Mouse (Mus musculus) MEL (cell line): Measurements from ENCODE around the gene Stac2. TPM values are rescaled to one million over a fixed set of nuclear protein-coding genes. Genes with fewer than 3 reads are reported as not detected.

Experiments used
- DNase-seq: peaks from one replicate; pipeline ENCODE4 v3.0.0; 2011; ENCODE audit warnings: low read depth, low spot score
- H3K27ac ChIP-seq: 2 replicates; pipeline ENCODE4 v1.5.1; 2012; ENCODE audit warnings: low read depth, mild to moderate bottlenecking, control low read depth, low read length, moderate library complexity; ENCODE audit not compliant: control insufficient read depth
- H3K27me3 ChIP-seq, 2 experiments: fragments of 150-350 bp in 1 of 2; sonication (generic) in 1 of 2; 2 replicates each; pipeline ENCODE4 v1.6.1; 2012; ENCODE audit warnings: low read length in 2 of 2, mild to moderate bottlenecking in 2 of 2, improper control_type of control experiment in 1 of 2, moderate library complexity in 1 of 2; ENCODE audit not compliant: insufficient read depth in 2 of 2, control insufficient read depth in 1 of 2
- H3K36me3 ChIP-seq, 2 experiments: 2 replicates each; pipeline ENCODE4 v1.6.1; 2012 to 2014; ENCODE audit warnings: low read length in 2 of 2, improper control_type of control experiment in 1 of 2, inconsistent platforms in 1 of 2, mild to moderate bottlenecking in 1 of 2; ENCODE audit not compliant: insufficient read depth in 2 of 2, control insufficient read depth in 1 of 2
- H3K4me1 ChIP-seq, 2 experiments: fragments of 150-350 bp in 1 of 2; sonication (generic) in 1 of 2; 2 replicates each; pipeline ENCODE4 v1.6.1; 2012; ENCODE audit warnings: low read length in 2 of 2, improper control_type of control experiment in 1 of 2, mild to moderate bottlenecking in 1 of 2; ENCODE audit not compliant: insufficient read depth in 2 of 2, control insufficient read depth in 1 of 2
- H3K4me3 ChIP-seq, 2 experiments: fragments of 150-350 bp in 1 of 2; sonication (generic) in 1 of 2; 2 replicates each; pipeline ENCODE4 v1.5.1; 2012; ENCODE audit warnings: low read depth in 2 of 2, low read length in 2 of 2, mild to moderate bottlenecking in 2 of 2, moderate library complexity in 2 of 2, control low read depth in 1 of 2, improper control_type of control experiment in 1 of 2; ENCODE audit not compliant: control insufficient read depth in 1 of 2, insufficient read depth in 1 of 2
- H3K79me2 ChIP-seq: 2 replicates; pipeline ENCODE4 v1.6.1; 2012; ENCODE audit warnings: mild to moderate bottlenecking, low read length, moderate library complexity; ENCODE audit not compliant: control insufficient read depth, poor library complexity, insufficient read depth
- H3K9ac ChIP-seq: 2 replicates; pipeline ENCODE4 v1.6.1; 2012; ENCODE audit warnings: low read depth, mild to moderate bottlenecking, control low read depth, low read length, moderate library complexity; ENCODE audit not compliant: control insufficient read depth, poor library complexity, severe bottlenecking
- H3K9me3 ChIP-seq: fragments of 150-350 bp; sonication (generic); replicated peaks from 2 replicates; pipeline ENCODE4 v1.6.1; 2012; ENCODE audit warnings: mild to moderate bottlenecking, low read length, improper control_type of control experiment, moderate library complexity; ENCODE audit not compliant: insufficient read depth
- BHLHE40 ChIP-seq: IDR thresholded peaks from 2 replicates; pipeline ENCODE4 v1.6.1; 2012; ENCODE audit warnings: low read depth, mild to moderate bottlenecking, inconsistent platforms, low read length, improper control_type of control experiment, borderline replicate concordance
- CHD1 ChIP-seq: IDR thresholded peaks from 2 replicates; pipeline ENCODE4 v1.6.1; 2012; ENCODE audit warnings: low read depth, mild to moderate bottlenecking, inconsistent platforms, low read length, improper control_type of control experiment
- CHD2 ChIP-seq: IDR thresholded peaks from 2 replicates; pipeline ENCODE4 v1.6.1; 2011; ENCODE audit warnings: low read length, improper control_type of control experiment
- CTCF ChIP-seq, 3 experiments: IDR thresholded peaks in 2 of 3; conservative IDR thresholded peaks in 1 of 3; 2 replicates each; pipeline ENCODE4 v1.5.1; 2011 to 2012; ENCODE audit warnings: low read length in 3 of 3, low read depth in 2 of 3, mild to moderate bottlenecking in 2 of 3, improper control_type of control experiment in 1 of 3, inconsistent platforms in 1 of 3, mixed read lengths in 1 of 3, moderate library complexity in 1 of 3; ENCODE audit not compliant: control insufficient read depth in 1 of 3, insufficient read depth in 1 of 3, poor library complexity in 1 of 3, severe bottlenecking in 1 of 3
- E2F4 ChIP-seq: IDR thresholded peaks from 2 replicates; pipeline ENCODE4 v1.6.1; 2011; ENCODE audit warnings: low read depth, low read length, improper control_type of control experiment, borderline replicate concordance
- ELF1 ChIP-seq: IDR thresholded peaks from 2 replicates; pipeline ENCODE4 v1.6.1; 2014; ENCODE audit warnings: low read depth, mild to moderate bottlenecking, inconsistent platforms, low read length, improper control_type of control experiment, moderate library complexity
- EP300 ChIP-seq, 2 experiments: IDR thresholded peaks; 2 replicates each; pipeline ENCODE4 v1.6.1; 2011; ENCODE audit warnings: improper control_type of control experiment in 2 of 2, low read length in 2 of 2, low read depth in 1 of 2, mild to moderate bottlenecking in 1 of 2
- ETS1 ChIP-seq: IDR thresholded peaks from 2 replicates; pipeline ENCODE4 v1.6.1; 2012; ENCODE audit warnings: low read depth, mild to moderate bottlenecking, inconsistent platforms, low read length, improper control_type of control experiment, moderate library complexity
- GABPA ChIP-seq: IDR thresholded peaks from 2 replicates; pipeline ENCODE4 v1.6.1; 2012; ENCODE audit warnings: low read depth, mild to moderate bottlenecking, inconsistent platforms, low read length, improper control_type of control experiment, moderate library complexity
- GATA1 ChIP-seq: IDR thresholded peaks from 2 replicates; pipeline ENCODE4 v1.6.1; 2011; ENCODE audit warnings: low read depth, low read length, improper control_type of control experiment
- HCFC1 ChIP-seq: IDR thresholded peaks from 2 replicates; pipeline ENCODE4 v1.6.1; 2012; ENCODE audit warnings: low read depth, mild to moderate bottlenecking, inconsistent platforms, low read length, improper control_type of control experiment, moderate library complexity
- JUND ChIP-seq: IDR thresholded peaks from 2 replicates; pipeline ENCODE4 v1.6.1; 2011; ENCODE audit warnings: low read depth, mild to moderate bottlenecking, improper control_type of control experiment, low read length
- KAT2A ChIP-seq: conservative IDR thresholded peaks from 2 replicates; pipeline ENCODE4 v1.6.1; 2012; ENCODE audit warnings: low read depth, low read length, improper control_type of control experiment, inconsistent platforms
- MAFK ChIP-seq: IDR thresholded peaks from 2 replicates; pipeline ENCODE4 v1.6.1; 2011; ENCODE audit warnings: low read depth, mild to moderate bottlenecking, low read length, improper control_type of control experiment, borderline replicate concordance
- MAX ChIP-seq: IDR thresholded peaks from 2 replicates; pipeline ENCODE4 v1.6.1; 2011; ENCODE audit warnings: low read length, improper control_type of control experiment
- MAZ ChIP-seq: IDR thresholded peaks from 2 replicates; pipeline ENCODE4 v1.6.1; 2012; ENCODE audit warnings: low read depth, mild to moderate bottlenecking, inconsistent platforms, low read length, improper control_type of control experiment
- MEF2A ChIP-seq: IDR thresholded peaks from 2 replicates; pipeline ENCODE4 v1.6.1; 2014; ENCODE audit warnings: low read depth, mild to moderate bottlenecking, inconsistent platforms, low read length, improper control_type of control experiment; ENCODE audit not compliant: poor library complexity, insufficient replicate concordance, severe bottlenecking; ENCODE audit errors: extremely low read depth
- MXI1 ChIP-seq: IDR thresholded peaks from 2 replicates; pipeline ENCODE4 v1.6.1; 2011; ENCODE audit warnings: mild to moderate bottlenecking, low read depth, low read length, improper control_type of control experiment
- MYC ChIP-seq: IDR thresholded peaks from 2 replicates; pipeline ENCODE4 v1.6.1; 2011; ENCODE audit warnings: low read depth, mild to moderate bottlenecking, low read length, improper control_type of control experiment, moderate library complexity
- NELFE ChIP-seq: IDR thresholded peaks from 2 replicates; pipeline ENCODE4 v1.6.1; 2011; ENCODE audit warnings: low read depth, low read length, improper control_type of control experiment
- POLR2A ChIP-seq, 2 experiments: IDR thresholded peaks; 2 replicates each; pipeline ENCODE4 v1.6.1; 2011 to 2012; ENCODE audit warnings: low read length in 2 of 2, mild to moderate bottlenecking in 2 of 2, control low read depth in 1 of 2, improper control_type of control experiment in 1 of 2, low read depth in 1 of 2, moderate library complexity in 1 of 2; ENCODE audit not compliant: control insufficient read depth in 1 of 2, insufficient read depth in 1 of 2, poor library complexity in 1 of 2
- POLR2AphosphoS2 ChIP-seq: IDR thresholded peaks from 2 replicates; pipeline ENCODE4 v1.6.1; 2011; ENCODE audit warnings: low read length, improper control_type of control experiment
- POLR2AphosphoS5 ChIP-seq: IDR thresholded peaks from 2 replicates; pipeline ENCODE4 v1.6.1; 2012; ENCODE audit warnings: low read depth, borderline replicate concordance, mild to moderate bottlenecking, inconsistent platforms, low read length, moderate library complexity, mixed read lengths
- RAD21 ChIP-seq: IDR thresholded peaks from 2 replicates; pipeline ENCODE4 v1.6.1; 2011; ENCODE audit warnings: mild to moderate bottlenecking, low read depth, low read length, improper control_type of control experiment
- RCOR1 ChIP-seq: IDR thresholded peaks from 2 replicates; pipeline ENCODE4 v1.6.1; 2012; ENCODE audit warnings: low read depth, mild to moderate bottlenecking, inconsistent platforms, low read length, improper control_type of control experiment
- SIN3A ChIP-seq: IDR thresholded peaks from 2 replicates; pipeline ENCODE4 v1.6.1; 2012; ENCODE audit warnings: low read length, improper control_type of control experiment, inconsistent platforms
- SMC3 ChIP-seq: IDR thresholded peaks from 2 replicates; pipeline ENCODE4 v1.6.1; 2011; ENCODE audit warnings: low read depth, low read length, improper control_type of control experiment
- TBP ChIP-seq: IDR thresholded peaks from 2 replicates; pipeline ENCODE4 v1.8.0; 2011; ENCODE audit warnings: low read depth, low read length, improper control_type of control experiment
- TCF12 ChIP-seq: IDR thresholded peaks from 2 replicates; pipeline ENCODE4 v1.6.1; 2014; ENCODE audit warnings: low read depth, mild to moderate bottlenecking, inconsistent platforms, low read length, improper control_type of control experiment, moderate library complexity
- UBTF ChIP-seq: IDR thresholded peaks from 2 replicates; pipeline ENCODE4 v1.6.1; 2012; ENCODE audit warnings: low read depth, mild to moderate bottlenecking, inconsistent platforms, low read length, improper control_type of control experiment, moderate library complexity, borderline replicate concordance; ENCODE audit not compliant: insufficient read depth
- USF1 ChIP-seq: IDR thresholded peaks from 2 replicates; pipeline ENCODE4 v1.6.1; 2014; ENCODE audit warnings: low read depth, mild to moderate bottlenecking, inconsistent platforms, low read length, improper control_type of control experiment, moderate library complexity
- USF2 ChIP-seq, 2 experiments: IDR thresholded peaks; 2 replicates each; pipeline ENCODE4 v1.6.1; 2011 to 2012; ENCODE audit warnings: improper control_type of control experiment in 2 of 2, low read length in 2 of 2, borderline replicate concordance in 1 of 2, inconsistent platforms in 1 of 2, low read depth in 1 of 2, mild to moderate bottlenecking in 1 of 2; ENCODE audit not compliant: insufficient read depth in 1 of 2
- ZC3H11A ChIP-seq: IDR thresholded peaks from 2 replicates; pipeline ENCODE4 v1.6.1; 2012; ENCODE audit warnings: low read depth, mild to moderate bottlenecking, inconsistent platforms, low read length, improper control_type of control experiment
- ZKSCAN1 ChIP-seq: IDR thresholded peaks from 2 replicates; pipeline ENCODE4 v1.6.1; 2012; ENCODE audit warnings: low read depth, mild to moderate bottlenecking, inconsistent platforms, low read length, improper control_type of control experiment, moderate library complexity
- ZMIZ1 ChIP-seq: IDR thresholded peaks from 2 replicates; pipeline ENCODE4 v1.6.1; 2012; ENCODE audit warnings: low read depth, mild to moderate bottlenecking, inconsistent platforms, low read length, improper control_type of control experiment, moderate library complexity
- ZNF384 ChIP-seq: IDR thresholded peaks from 2 replicates; pipeline ENCODE4 v1.6.1; 2012; ENCODE audit warnings: low read depth, mild to moderate bottlenecking, inconsistent platforms, low read length, improper control_type of control experiment
- polyA plus RNA-seq, 2 experiments: library from polyadenylated mRNA; stranded (reverse) in 1 of 2; unstranded in 1 of 2; fragments of >175 nt in 1 of 2; fragments of >200 nt in 1 of 2; gene quantifications; 2 replicates each; pipeline versions ENCODE4 v1.2.1 to v1.2.4; 2012; ENCODE audit warnings: low replicate concordance in 2 of 2, low read depth in 1 of 2; ENCODE audit not compliant: insufficient read length in 2 of 2, insufficient read depth in 1 of 2, missing spikeins in 1 of 2
- total RNA-seq: library from RNA; depleted of rRNA; stranded (reverse); fragments of 300-350 nt; gene quantifications from 2 replicates; pipeline ENCODE4 v1.2.3, GENCODE M21; 2012

The Stac2 gene
- total and polyA plus RNA-seq, 3 experiments, result 0.04 TPM; not detected in 2

- H3K4me1 ChIP-seq, result peaks cover 6 to 22% of the 10 kb centered on the region in 2 experiments; a peak in 3 of 4 replicates
- TF ChIP-seq GABPA (no peak), RAD21 (no peak), ZKSCAN1 (no peak), E2F4 (no peak; the same call in 1 of the 2 replicates), MAX (peak; percentile 100), ZNF384 (no peak), SIN3A (peak; percentile 93), MXI1 (peak; percentile 97), MEF2A (no peak), CHD2 (peak; percentile 87), JUND (no peak), BHLHE40 (peak; percentile 66), TCF12 (no peak; the same call in 1 of the 2 replicates), SMC3 (no peak), RCOR1 (no peak; the same call in 1 of the 2 replicates), ELF1 (peak; percentile 98), HCFC1 (peak; percentile 89), POLR2A (IDR thresholded peaks at IDR 0.05; ENCODE audit: control insufficient read depth in 1 of 2, insufficient read depth in 1 of 2, low read depth in 1 of 2, low read length in 2 of 2, poor library complexity in 1 of 2) (peak; percentile 87 to 97), POLR2AphosphoS5 (no peak), EP300 (IDR thresholded peaks at IDR 0.05; ENCODE audit: low read depth in 1 of 2, low read length in 2 of 2) (no peak), KAT2A (peak; percentile 75), NELFE (peak; percentile 98), GATA1 (no peak; the same call in 1 of the 2 replicates), MYC (peak; percentile 95), MAFK (no peak), USF2 (IDR thresholded peaks at IDR 0.05; ENCODE audit: borderline replicate concordance in 1 of 2, insufficient read depth in 1 of 2, low read depth in 1 of 2, low read length in 2 of 2) (peak; percentile 93 to 98), POLR2AphosphoS2 (peak; percentile 97), ZMIZ1 (peak; percentile 96), TBP (peak; percentile 97), ETS1 (peak; percentile 36; the same call in 1 of the 2 replicates), CHD1 (peak; percentile 100), UBTF (no peak), USF1 (peak; percentile 100), MAZ (peak; percentile 54), CTCF (IDR thresholded peaks at IDR 0.05 in 2 of 3, conservative IDR thresholded peaks at IDR 0.05 in 1 of 3; ENCODE audit: control insufficient read depth in 1 of 3, insufficient read depth in 1 of 3, low read depth in 2 of 3, low read length in 3 of 3, poor library complexity in 1 of 3, severe bottlenecking in 1 of 3) (no peak), ZC3H11A (no peak)
Measured at GRCm38 (mm10) chr11:98026570-98027296, 26.5 kb downstream of the Stac2 start, which contains the start of gene Rpl19. Rpl19 (plus strand) TSS chr11:98026710.

More at GRCm38 (mm10) chr11:98026570-98027296, 26.5 kb downstream of the Stac2 start, which contains the start of gene Rpl19:
- Histone ChIP-seq H3K36me3 (peaks cover 12 to 20% of the 10 kb centered on the region in 2 experiments), H3K9me3 (no peaks in the 10 kb centered on the region), H3K9ac (peak within 1 kb of the TSS; percentile 96), H3K27me3 (no peaks in the 10 kb centered on the region), H3K4me3 (peak within 1 kb of the TSS; percentile 81 to 93), H3K27ac (peak within 1 kb of the TSS; percentile 90), H3K79me2 (peaks cover 28% of the 10 kb centered on the region)
- DNase-seq, result peak; percentile 96
